15 mouse cellular contexts compared by ENCODE assay signal in genomic region chr19:18658473-18658872, GRCm38 (mm10).
"Had no signal": no experiment of that assay in that cellular context is flagged by ENCODE, and none has a peak within 500 bp of the region (broad histone marks: within the 10 kb centered on the region; RNA-seq: fewer than 3 reads in every experiment).

No protein-coding gene starts in this region.

- H3K36me3 ChIP-seq: limb, embryonic 12.5 days; liver, embryonic 13.5 days; midbrain, embryonic 15.5 days; neural tube, embryonic 13.5 days had no signal

- H3K4me3 ChIP-seq: layer of hippocampus, adult 2 months; limb, embryonic 12.5 days; liver, embryonic 13.5 days; megakaryocyte, embryonic 14.5 days; midbrain, embryonic 15.5 days; neural tube, embryonic 13.5 days had no signal

- H3K27ac ChIP-seq: layer of hippocampus, adult 2 months; limb, embryonic 12.5 days; liver, embryonic 13.5 days; macrophage; midbrain, embryonic 15.5 days; neural tube, embryonic 13.5 days had no signal

- H3K4me1 ChIP-seq: limb, embryonic 12.5 days; midbrain, embryonic 15.5 days; neural tube, embryonic 13.5 days had no signal

- H3K27me3 ChIP-seq: limb, embryonic 12.5 days; liver, embryonic 13.5 days; megakaryocyte, embryonic 14.5 days; midbrain, embryonic 15.5 days; neural tube, embryonic 13.5 days had no signal

- DNase-seq: liver; liver, embryonic 13.5 days; liver, postnatal 0 days; retina, postnatal 1 day; right cerebral cortex, postnatal 4 days; spleen, adult 18-20 months; thymus, adult 18-20 months; thymus, postnatal 14 days had no signal

- ATAC-seq: liver, postnatal 0 days; midbrain, embryonic 15.5 days had no signal

- H3K9ac ChIP-seq: limb, embryonic 12.5 days; liver, postnatal 0 days; midbrain, embryonic 15.5 days; neural tube, embryonic 13.5 days had no signal

- H3K9me3 ChIP-seq: limb, embryonic 12.5 days; liver, embryonic 13.5 days; megakaryocyte, embryonic 14.5 days; midbrain, embryonic 15.5 days; neural tube, embryonic 13.5 days had no signal

- H3K4me2 ChIP-seq: limb, embryonic 12.5 days; liver, embryonic 13.5 days; midbrain, embryonic 11.5 days; midbrain, embryonic 15.5 days; neural tube, embryonic 13.5 days had no signal
